Mouse (Mus musculus): ENCODE results near the gene Zfp941.

GRCm38 (mm10) chr7:140780548-140780947 is 41.4 kb downstream of the Zfp941 start:
- TF ChIP-seq CTCF (conservative IDR thresholded peaks at IDR 0.05; ENCODE audit: low read length): no peak
- no peak for TF ChIP-seq POU5F1 (IDR thresholded peaks at IDR 0.05; ENCODE audit: borderline replicate concordance, low read length)
- no peak for TF ChIP-seq NANOG (IDR thresholded peaks at IDR 0.05; ENCODE audit: borderline replicate concordance, low read length)

Data from E14TG2a.4 (cell line).